Mouse (Mus musculus) forebrain, embryonic 11.5 days (tissue): Measurements from ENCODE around the gene Hoxd11. TPM values are rescaled to one million over a fixed set of nuclear protein-coding genes. Genes with fewer than 3 reads are reported as not detected.

Source experiments
- ATAC-seq: fragments of 200-750 bp; cut with Nextera tagmentation; replicated peaks from 2 replicates; pipeline ENCODE4 v1.8.0; 2017; ENCODE audit warnings: moderate TSS enrichment; ENCODE audit not compliant: low FRiP score
- DNase-seq: peaks from one replicate; pipeline ENCODE4 v3.0.0-alpha.2; 2017; ENCODE audit warnings: low spot score
- H3K27ac ChIP-seq: fragments of 300-500 bp; sonication (generic); 2 replicates; pipeline ENCODE4 v1.5.1; 2014; ENCODE audit warnings: low read depth, low read length
- H3K27me3 ChIP-seq: fragments of 300-500 bp; sonication (generic); 2 replicates; pipeline ENCODE4 v1.6.1; 2014; ENCODE audit warnings: mild to moderate bottlenecking, low read length, mixed read lengths; ENCODE audit not compliant: control insufficient read depth, insufficient read depth
- H3K36me3 ChIP-seq: fragments of 300-500 bp; sonication (generic); 2 replicates; pipeline ENCODE4 v1.6.1; 2014; ENCODE audit warnings: mild to moderate bottlenecking, low read length, moderate library complexity, mixed read lengths; ENCODE audit not compliant: control insufficient read depth, insufficient read depth
- H3K4me1 ChIP-seq: fragments of 300-500 bp; sonication (generic); replicated peaks from 2 replicates; pipeline ENCODE4 v1.6.1; 2014; ENCODE audit warnings: low read length, mixed read lengths; ENCODE audit not compliant: control insufficient read depth, insufficient read depth
- H3K4me2 ChIP-seq: fragments of 300-500 bp; sonication (generic); 2 replicates; pipeline ENCODE4 v1.6.1; 2014; ENCODE audit warnings: low read depth, mild to moderate bottlenecking, low read length, moderate library complexity, mixed read lengths; ENCODE audit not compliant: severe bottlenecking
- H3K4me3 ChIP-seq: fragments of 300-500 bp; sonication (generic); 2 replicates; pipeline ENCODE4 v1.5.1; 2014; ENCODE audit warnings: low read depth, low read length
- H3K9ac ChIP-seq: fragments of 300-500 bp; sonication (generic); 2 replicates; pipeline ENCODE4 v1.6.1; 2014; ENCODE audit warnings: low read length
- H3K9me3 ChIP-seq: fragments of 300-500 bp; sonication (generic); 2 replicates; pipeline ENCODE4 v1.6.1; 2016; ENCODE audit warnings: low read length, mixed read lengths; ENCODE audit not compliant: control insufficient read depth
- WGBS: fragments of 180-500 bp; shearing (Covaris S2); extraction: QIAGEN DNeasy Blood & Tissue Kit; methylation state at CpG from one replicate; pipeline ENCODE4 v1.1.7; 2014; 5-methylcytosine and 5-hydroxymethylcytosine counted together
- polyA plus RNA-seq: library from polyadenylated mRNA; unstranded; fragments of >200 nt; fragmentation: Nextera tagmentation; extraction: Ambion mirVana; gene quantifications from 2 replicates; pipeline ENCODE4 v1.2.1, GENCODE M21; 2014

Hoxd11 gene
- polyA plus RNA-seq, 1 experiment from 2014 or later: not detected

DNA sequence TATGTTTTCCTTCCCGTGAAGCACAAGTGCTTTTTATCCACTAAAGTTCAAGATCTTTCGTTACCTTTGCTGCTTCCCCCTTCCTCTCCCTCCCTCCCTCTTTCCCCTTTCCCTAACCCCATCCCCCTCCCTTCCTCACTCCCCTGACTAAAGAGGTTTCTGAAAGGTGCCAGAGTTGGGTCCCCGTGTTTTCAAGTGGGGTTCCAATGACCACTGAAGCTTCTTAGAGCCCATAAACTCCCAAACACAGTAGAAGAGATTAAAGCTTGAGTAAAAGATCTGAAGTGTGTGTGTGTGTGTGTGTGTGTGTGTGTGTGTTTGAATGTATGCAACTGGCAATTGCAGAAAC lies 10.2 kb upstream of the Hoxd11 start:
- no peak overlapping the region for H3K4me3 ChIP-seq
- DNase-seq: peak; percentile 31
- WGBS: 0% methylated on average over 3 of the region's 3 CpGs
- no peak for ATAC-seq
- peaks cover 9% of the 10 kb centered on the region; the same call in 1 of the 2 replicates for H3K4me1 ChIP-seq
- H3K27me3 ChIP-seq: peaks cover 95% of the 10 kb centered on the region
- no peaks in the 10 kb centered on the region for H3K9me3 ChIP-seq
- no peak overlapping the region for H3K9ac ChIP-seq
- H3K36me3 ChIP-seq: no peaks in the 10 kb centered on the region
- H3K4me2 ChIP-seq: no peak overlapping the region
- no peak overlapping the region for H3K27ac ChIP-seq

DNA sequence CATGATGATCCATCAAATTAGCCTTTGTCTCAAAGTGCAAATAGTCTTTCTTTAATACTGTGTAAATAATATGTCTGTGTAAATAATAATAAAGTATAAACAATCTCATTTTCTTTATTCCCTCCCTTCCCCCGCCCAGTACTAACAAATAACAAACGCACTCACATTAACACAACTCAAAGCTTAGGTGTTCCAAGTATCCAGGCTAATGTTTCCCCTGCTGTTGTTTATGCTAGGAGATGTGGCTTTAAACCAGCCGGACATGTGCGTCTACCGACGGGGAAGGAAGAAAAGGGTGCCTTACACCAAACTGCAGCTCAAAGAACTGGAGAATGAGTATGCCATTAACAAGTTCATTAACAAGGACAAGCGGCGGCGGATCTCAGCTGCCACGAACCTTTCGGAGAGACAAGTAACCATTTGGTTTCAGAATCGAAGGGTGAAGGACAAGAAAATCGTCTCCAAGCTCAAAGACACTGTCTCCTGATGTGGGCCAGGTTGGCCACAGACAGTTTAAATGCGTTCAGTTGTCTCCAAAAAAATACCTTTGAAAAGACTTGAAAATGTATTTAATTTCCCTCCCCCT lies 9.6 kb upstream of the Hoxd11 start:
- H3K36me3 ChIP-seq: no peaks in the 10 kb centered on the region
- no peak overlapping the region for H3K4me2 ChIP-seq
- no peak overlapping the region for H3K27ac ChIP-seq
- H3K27me3 ChIP-seq: peaks cover 95% of the 10 kb centered on the region
- peak; percentile 50 for DNase-seq
- H3K9me3 ChIP-seq: no peaks in the 10 kb centered on the region
- H3K4me1 ChIP-seq: peaks cover 9% of the 10 kb centered on the region; the same call in 1 of the 2 replicates
- H3K9ac ChIP-seq: no peak overlapping the region
- H3K4me3 ChIP-seq: no peak overlapping the region
- 2% methylated on average over 14 of the region's 14 CpGs for WGBS
- no peak for ATAC-seq

DNA sequence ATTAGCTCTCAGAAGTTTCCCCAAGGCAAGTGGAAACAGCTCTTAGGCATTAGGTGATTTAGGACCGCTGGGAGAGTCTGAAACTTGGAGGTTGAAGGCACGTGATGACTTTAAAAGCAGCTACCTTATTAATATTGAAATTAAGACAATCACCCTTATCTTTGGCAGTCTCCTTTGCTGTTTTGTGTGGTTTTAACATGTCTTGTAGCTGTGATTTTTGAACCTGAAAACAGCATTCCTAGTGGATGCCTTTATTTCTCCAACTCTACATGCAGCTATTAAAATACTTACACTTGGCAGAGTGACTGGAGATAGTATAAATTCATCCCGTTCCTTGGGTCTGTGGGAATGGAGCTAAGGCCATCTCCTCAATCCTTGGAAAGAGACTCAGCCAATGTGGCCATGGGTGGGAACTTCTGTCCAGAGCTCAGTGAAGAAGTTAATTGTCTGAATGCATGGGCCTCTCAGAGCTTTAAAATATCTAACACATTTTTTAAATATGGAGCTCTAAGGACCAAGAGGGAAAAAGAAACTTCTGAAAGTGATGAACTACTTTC lies 8.6 kb upstream of the Hoxd11 start:
- WGBS: 2% methylated on average over 3 of the region's 3 CpGs
- peak; percentile 14 for DNase-seq
- peaks cover 9% of the 10 kb centered on the region; the same call in 1 of the 2 replicates for H3K4me1 ChIP-seq
- peaks cover 96% of the 10 kb centered on the region for H3K27me3 ChIP-seq
- no peaks in the 10 kb centered on the region for H3K9me3 ChIP-seq
- no peak for ATAC-seq
- H3K4me3 ChIP-seq: no peak overlapping the region
- H3K36me3 ChIP-seq: no peaks in the 10 kb centered on the region
- H3K4me2 ChIP-seq: no peak overlapping the region
- H3K27ac ChIP-seq: no peak overlapping the region
- H3K9ac ChIP-seq: no peak overlapping the region

DNA sequence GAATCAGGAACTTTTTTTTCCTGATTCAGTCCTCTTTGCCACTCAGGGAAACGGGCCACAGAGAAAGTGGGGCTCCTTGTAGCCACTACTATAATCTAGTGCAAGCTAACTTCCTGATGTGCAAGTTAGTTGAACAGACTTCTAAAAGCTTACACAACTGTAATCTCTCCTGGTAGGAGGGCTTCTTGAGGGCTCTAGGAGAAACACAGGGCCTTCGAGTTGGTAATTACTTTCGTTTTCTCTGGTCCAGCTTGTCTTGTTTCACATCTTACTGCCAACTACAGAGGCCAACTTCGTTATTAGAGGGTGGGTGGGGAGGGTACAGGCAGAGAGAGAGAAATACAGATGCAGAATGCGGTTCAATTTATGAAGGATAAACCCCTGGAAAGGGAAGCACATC lies 7.5 kb upstream of the Hoxd11 start:
- ATAC-seq (no peak), DNase-seq (peak; percentile 33)
- Histone ChIP-seq H3K36me3 (no peaks in the 10 kb centered on the region), H3K4me3 (no peak overlapping the region), H3K27ac (no peak overlapping the region), H3K9ac (no peak overlapping the region), H3K27me3 (peaks cover 98% of the 10 kb centered on the region), H3K9me3 (no peaks in the 10 kb centered on the region), H3K4me1 (peaks cover 9% of the 10 kb centered on the region; the same call in 1 of the 2 replicates), H3K4me2 (no peak overlapping the region)
- 5% methylated on average over 5 of the region's 5 CpGs for WGBS

DNA sequence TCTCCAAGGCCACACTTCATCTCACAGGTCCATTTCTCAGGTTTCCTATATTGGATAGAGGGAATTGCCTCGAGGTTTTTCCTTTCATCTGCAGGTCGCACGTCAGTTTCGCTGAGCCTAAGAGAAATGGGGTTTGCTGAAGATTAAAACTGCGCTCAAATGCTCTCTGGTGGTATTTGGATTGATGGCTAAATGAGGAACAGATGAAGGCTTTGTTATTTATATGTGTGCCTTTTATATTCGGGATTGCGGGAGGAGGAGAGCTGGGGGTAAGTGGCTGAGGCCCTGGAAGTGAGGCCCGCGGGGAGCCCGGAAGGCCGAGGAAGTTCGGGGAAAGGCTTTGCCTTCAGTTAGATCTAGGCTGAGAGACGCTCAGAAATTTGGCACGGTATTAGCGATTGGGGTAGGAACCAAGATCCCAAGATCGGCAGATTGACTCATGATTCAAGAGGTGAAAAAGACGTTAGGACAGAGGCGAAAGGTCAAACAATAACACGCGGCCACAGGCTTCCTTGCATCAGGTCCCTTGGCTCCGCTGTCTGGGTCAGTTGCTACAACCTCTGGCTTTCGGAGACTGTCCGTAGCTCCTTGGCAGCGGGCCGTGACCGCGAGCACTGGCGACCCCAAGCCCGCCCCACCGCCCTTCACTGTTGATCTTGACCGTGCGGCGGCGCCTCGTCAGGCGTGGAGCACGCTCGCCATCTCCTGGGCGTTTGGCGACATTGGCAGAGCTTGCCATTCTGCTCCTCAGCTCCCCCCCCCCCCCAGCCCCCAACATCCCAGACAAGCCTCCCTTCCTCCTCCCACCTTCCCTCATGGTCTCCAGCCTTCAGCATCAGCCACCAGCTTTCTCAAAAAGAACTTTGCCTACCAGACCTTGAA lies 6.6 kb upstream of the Hoxd11 start:
- no peak overlapping the region for H3K9ac ChIP-seq
- H3K4me3 ChIP-seq: peak overlapping the region; percentile 7; the same call in 1 of the 2 replicates
- peak; percentile 47; the same call in 1 of the 2 replicates for ATAC-seq
- H3K4me2 ChIP-seq: peak overlapping the region; percentile 35
- H3K27me3 ChIP-seq: peaks cover 98% of the 10 kb centered on the region
- no peaks in the 10 kb centered on the region for H3K36me3 ChIP-seq
- no peaks in the 10 kb centered on the region for H3K9me3 ChIP-seq
- H3K27ac ChIP-seq: no peak overlapping the region
- WGBS: under 1% methylated on average over 40 of the region's 40 CpGs
- peaks cover 9% of the 10 kb centered on the region; the same call in 1 of the 2 replicates for H3K4me1 ChIP-seq
- DNase-seq: peak; percentile 87

DNA sequence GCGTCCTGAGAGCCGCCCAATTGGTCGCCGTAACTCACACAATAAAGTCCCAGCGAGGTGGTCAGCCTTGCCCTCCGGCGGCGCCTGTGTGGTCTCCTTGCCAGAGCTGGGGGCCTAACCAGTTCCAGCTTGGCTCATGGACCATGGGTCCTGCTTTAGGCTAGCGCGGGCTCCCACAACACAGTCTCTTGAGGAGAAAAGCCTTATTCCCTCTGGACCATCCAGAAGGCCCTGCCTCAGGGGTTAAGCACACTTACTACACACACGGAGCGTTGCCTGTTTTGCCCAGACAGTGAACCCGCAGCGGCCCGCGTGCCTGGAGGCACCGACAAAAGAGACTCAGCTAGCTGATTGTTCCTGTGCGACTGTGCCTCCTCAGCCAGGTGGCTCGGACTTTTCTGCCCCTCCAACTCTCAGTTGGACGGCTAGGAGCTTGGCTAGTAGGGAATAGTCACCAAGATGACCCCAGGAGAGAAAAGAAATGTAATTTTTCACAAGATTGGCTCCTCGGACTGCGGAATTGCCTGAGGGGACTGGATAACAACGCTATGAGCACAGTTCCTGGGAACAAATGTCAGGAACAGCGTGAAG lies 5.4 kb upstream of the Hoxd11 start:
- peaks cover 98% of the 10 kb centered on the region for H3K27me3 ChIP-seq
- no peaks in the 10 kb centered on the region for H3K36me3 ChIP-seq
- WGBS: under 1% methylated on average over 24 of the region's 24 CpGs
- no peak overlapping the region for H3K4me3 ChIP-seq
- ATAC-seq: no peak
- no peak overlapping the region for H3K4me2 ChIP-seq
- H3K27ac ChIP-seq: no peak overlapping the region
- no peak overlapping the region for H3K9ac ChIP-seq
- peaks cover 4% of the 10 kb centered on the region; the same call in 1 of the 2 replicates for H3K4me1 ChIP-seq
- H3K9me3 ChIP-seq: no peaks in the 10 kb centered on the region
- peak; percentile 63 for DNase-seq

DNA sequence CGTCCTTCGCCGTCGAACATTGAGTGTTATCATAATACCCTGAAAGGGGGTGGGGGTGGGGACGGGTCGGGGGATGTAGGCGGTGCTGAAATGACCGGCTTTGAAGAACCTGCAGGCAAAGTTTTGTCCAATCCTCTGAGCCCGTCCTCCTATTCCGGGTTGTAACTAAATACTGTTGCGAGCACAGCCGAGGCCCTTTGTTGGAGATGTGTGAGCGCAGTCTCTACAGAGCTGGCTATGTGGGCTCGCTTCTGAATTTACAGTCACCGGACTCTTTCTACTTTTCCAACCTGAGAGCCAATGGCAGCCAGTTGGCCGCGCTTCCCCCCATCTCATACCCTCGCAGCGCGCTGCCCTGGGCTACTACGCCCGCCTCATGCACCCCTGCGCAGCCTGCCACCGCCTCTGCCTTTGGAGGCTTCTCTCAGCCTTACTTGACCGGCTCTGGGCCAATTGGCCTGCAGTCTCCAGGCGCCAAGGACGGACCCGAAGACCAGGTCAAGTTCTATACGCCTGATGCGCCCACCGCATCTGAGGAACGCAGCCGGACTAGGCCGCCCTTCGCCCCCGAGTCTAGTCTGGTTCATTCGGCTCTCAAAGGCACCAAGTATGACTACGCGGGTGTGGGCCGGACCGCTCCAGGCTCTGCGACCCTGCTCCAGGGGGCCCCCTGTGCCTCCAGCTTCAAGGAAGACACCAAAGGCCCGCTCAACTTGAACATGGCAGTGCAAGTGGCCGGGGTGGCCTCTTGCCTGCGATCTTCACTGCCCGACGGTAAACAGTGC lies 4.3 kb upstream of the Hoxd11 start, which contains the start of gene Hoxd12:
Gene Hoxd12 (plus strand): TSS at position 133 of the 785 bp plus-strand sequence.
- ATAC-seq: 0 out of 2 replicates have a peak, but pooled peaks have one; percentile 21
- H3K27me3 ChIP-seq: peaks cover 98% of the 10 kb centered on the region
- no peak within 1 kb of the TSS for H3K9ac ChIP-seq
- WGBS: 2% methylated on average over 47 of the region's 47 CpGs
- peak; percentile 58 for DNase-seq
- no peak within 1 kb of the TSS for H3K4me3 ChIP-seq
- H3K4me1 ChIP-seq: peaks cover 4% of the 10 kb centered on the region; the same call in 1 of the 2 replicates
- H3K27ac ChIP-seq: no peak within 1 kb of the TSS
- H3K9me3 ChIP-seq: no peaks in the 10 kb centered on the region
- no peak within 1 kb of the TSS for H3K4me2 ChIP-seq
- H3K36me3 ChIP-seq: no peaks in the 10 kb centered on the region
